Mouse (Mus musculus): ENCODE results near the gene Yars. TPM values are rescaled to one million over a fixed set of nuclear protein-coding genes. Genes with fewer than 3 reads are reported as not detected.

Gene Yars
- polyA plus RNA-seq, 1 experiment = 16.3 TPM

DNA sequence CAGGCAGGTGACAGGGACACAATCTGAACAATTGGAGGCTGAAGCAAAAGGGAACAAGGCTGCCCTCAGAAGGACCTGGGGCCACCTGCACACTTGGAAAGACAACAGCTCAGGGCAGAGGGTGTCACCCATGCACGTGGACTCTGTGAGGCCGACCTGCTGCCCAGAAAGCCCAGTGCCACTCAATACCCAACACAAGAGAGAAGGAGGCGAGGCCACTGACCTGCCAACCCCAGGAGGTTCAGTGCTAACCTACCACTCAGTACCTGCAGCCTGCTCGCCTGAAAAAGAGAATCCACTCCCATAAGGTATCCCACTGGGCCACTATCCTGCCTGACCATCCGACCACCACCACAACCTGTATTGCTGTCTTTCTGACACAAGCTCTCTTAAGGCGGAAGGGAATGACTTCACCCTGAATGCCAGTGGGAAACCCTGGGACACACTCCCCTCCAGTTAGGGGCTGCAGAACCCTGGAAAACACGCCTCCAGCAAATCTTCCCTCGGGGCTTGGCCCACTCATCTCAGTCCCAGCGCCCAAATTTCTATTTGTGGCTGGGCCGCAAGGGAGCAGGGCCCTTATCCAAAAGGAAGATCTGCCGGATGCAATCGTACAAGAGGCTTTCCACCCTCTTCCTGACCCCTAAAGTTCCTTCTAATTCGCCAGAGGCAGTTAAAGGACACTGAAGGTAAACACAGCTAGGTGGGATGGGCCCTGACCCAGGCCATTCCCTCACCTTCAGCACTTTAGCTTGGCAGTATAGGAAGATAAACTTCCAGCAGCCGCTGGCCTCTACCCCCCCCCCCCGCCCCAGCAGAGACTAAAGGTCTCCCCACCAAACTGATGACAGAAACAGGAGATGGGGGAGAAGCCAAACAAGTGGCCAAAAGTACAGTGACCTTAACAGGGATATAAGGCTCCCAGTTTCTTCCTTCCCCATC is 57.1 kb downstream of the Yars start:
- Histone ChIP-seq H3K4me3 (ENCODE audit: insufficient read depth, low read depth, low read length) (peak overlapping the region; percentile 76), H3K27ac (ENCODE audit: insufficient read depth, low read depth, low read length) (peak overlapping the region; percentile 61), H3K27me3 (replicated peaks; ENCODE audit: control insufficient read depth, insufficient read depth, low read length) (no peaks in the 10 kb centered on the region), H3K36me3 (ENCODE audit: control insufficient read depth, insufficient read depth, low read length) (no peaks in the 10 kb centered on the region), H3K4me1 (ENCODE audit: control insufficient read depth, insufficient read depth, low read length) (peaks cover 32% of the 10 kb centered on the region)
- TF ChIP-seq POLR2A (IDR thresholded peaks at IDR 0.05; ENCODE audit: low read depth, low read length) (no peak), CTCF (conservative IDR thresholded peaks at IDR 0.05; ENCODE audit: insufficient read depth, insufficient read length, low read depth, low read length) (no peak)
- 33% methylated on average over 15 of the region's 15 CpGs for WGBS
- peak; percentile 52 for DNase-seq

- Histone ChIP-seq H3K36me3 (ENCODE audit: control insufficient read depth, insufficient read depth, low read length) (no peaks in the 10 kb centered on the region), H3K27me3 (replicated peaks; ENCODE audit: control insufficient read depth, insufficient read depth, low read length) (no peaks in the 10 kb centered on the region), H3K4me1 (ENCODE audit: control insufficient read depth, insufficient read depth, low read length) (peaks cover 35% of the 10 kb centered on the region), H3K4me3 (ENCODE audit: insufficient read depth, low read depth, low read length) (peak overlapping the region; percentile 76), H3K27ac (ENCODE audit: insufficient read depth, low read depth, low read length) (peak overlapping the region; percentile 88)
- WGBS = 9% methylated on average over 24 of the region's 24 CpGs
- TF ChIP-seq POLR2A (IDR thresholded peaks at IDR 0.05; ENCODE audit: low read depth, low read length) = no peak
- no peak for TF ChIP-seq CTCF (conservative IDR thresholded peaks at IDR 0.05; ENCODE audit: insufficient read depth, insufficient read length, low read depth, low read length)
- peak; percentile 52 for DNase-seq
Measured at GRCm38 (mm10) chr4:129247381-129248242, 58.1 kb downstream of the Yars start.

DNA sequence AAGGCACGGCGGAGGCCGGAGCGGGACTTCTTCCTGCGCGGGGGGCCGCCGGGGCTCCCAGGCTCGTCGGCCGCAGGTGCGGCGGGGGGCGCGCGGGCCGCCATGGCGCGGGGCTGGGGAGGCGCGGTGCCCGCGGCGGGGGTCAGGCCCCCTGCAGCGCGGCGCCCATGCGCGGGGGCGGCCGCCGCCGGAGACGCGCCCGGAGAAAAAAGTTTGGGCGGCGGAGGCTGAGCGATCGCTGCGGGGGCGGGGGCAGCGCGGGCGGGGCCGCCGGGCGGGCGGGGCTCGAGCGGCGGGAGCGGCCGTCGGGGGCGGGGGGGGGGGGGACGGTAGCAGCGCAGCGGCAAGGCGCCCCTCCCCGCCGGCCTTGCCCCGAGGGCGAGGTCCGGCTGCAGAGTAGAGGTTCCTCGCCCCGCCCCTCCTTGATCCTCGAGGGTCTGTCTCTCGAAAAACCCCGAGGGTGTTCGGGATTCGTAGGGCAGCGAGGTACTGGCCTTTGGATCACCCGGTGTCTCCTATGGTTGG is 58.7 kb downstream of the Yars start:
- under 1% methylated on average over 64 of the region's 74 CpGs for WGBS
- TF ChIP-seq CTCF (conservative IDR thresholded peaks at IDR 0.05; ENCODE audit: insufficient read depth, insufficient read length, low read depth, low read length) (no peak), POLR2A (IDR thresholded peaks at IDR 0.05; ENCODE audit: low read depth, low read length) (no peak)
- H3K27me3 ChIP-seq (replicated peaks; ENCODE audit: control insufficient read depth, insufficient read depth, low read length) = no peaks in the 10 kb centered on the region
- peak overlapping the region; percentile 76 for H3K4me3 ChIP-seq (ENCODE audit: insufficient read depth, low read depth, low read length)
- peaks cover 35% of the 10 kb centered on the region for H3K4me1 ChIP-seq (ENCODE audit: control insufficient read depth, insufficient read depth, low read length)
- DNase-seq = peak; percentile 49
- peak overlapping the region; percentile 88 for H3K27ac ChIP-seq (ENCODE audit: insufficient read depth, low read depth, low read length)
- H3K36me3 ChIP-seq (ENCODE audit: control insufficient read depth, insufficient read depth, low read length) = no peaks in the 10 kb centered on the region

DNA sequence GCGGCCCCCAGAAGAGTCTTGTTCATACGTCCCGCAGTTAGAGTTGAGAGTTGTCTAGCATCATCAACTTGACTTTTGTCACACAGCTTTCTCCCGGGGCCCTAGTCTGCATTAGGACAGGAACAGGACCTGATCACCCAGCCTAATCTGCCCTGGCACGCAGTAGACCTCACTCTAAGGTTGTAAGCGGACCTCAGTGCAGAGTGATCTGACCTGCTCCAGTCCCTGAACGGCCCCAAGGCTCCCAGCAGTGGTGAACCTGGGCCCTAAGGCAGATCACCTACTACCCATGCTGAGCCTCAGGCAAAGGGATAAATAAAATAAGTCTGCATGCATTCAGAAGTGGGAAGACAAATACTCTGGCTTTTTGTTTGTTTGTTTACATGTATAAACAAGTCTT is 59.7 kb downstream of the Yars start:
- no peak for DNase-seq
- TF ChIP-seq CTCF (conservative IDR thresholded peaks at IDR 0.05; ENCODE audit: insufficient read depth, insufficient read length, low read depth, low read length) (no peak), POLR2A (IDR thresholded peaks at IDR 0.05; ENCODE audit: low read depth, low read length) (no peak)
- H3K4me3 ChIP-seq (ENCODE audit: insufficient read depth, low read depth, low read length) = no peak overlapping the region
- 68% methylated on average over 7 of the region's 7 CpGs for WGBS
- H3K27me3 ChIP-seq (replicated peaks; ENCODE audit: control insufficient read depth, insufficient read depth, low read length) = no peaks in the 10 kb centered on the region
- no peaks in the 10 kb centered on the region for H3K36me3 ChIP-seq (ENCODE audit: control insufficient read depth, insufficient read depth, low read length)
- peaks cover 35% of the 10 kb centered on the region for H3K4me1 ChIP-seq (ENCODE audit: control insufficient read depth, insufficient read depth, low read length)
- H3K27ac ChIP-seq (ENCODE audit: insufficient read depth, low read depth, low read length) = peak overlapping the region; percentile 27; the same call in 1 of the 2 replicates

DNA sequence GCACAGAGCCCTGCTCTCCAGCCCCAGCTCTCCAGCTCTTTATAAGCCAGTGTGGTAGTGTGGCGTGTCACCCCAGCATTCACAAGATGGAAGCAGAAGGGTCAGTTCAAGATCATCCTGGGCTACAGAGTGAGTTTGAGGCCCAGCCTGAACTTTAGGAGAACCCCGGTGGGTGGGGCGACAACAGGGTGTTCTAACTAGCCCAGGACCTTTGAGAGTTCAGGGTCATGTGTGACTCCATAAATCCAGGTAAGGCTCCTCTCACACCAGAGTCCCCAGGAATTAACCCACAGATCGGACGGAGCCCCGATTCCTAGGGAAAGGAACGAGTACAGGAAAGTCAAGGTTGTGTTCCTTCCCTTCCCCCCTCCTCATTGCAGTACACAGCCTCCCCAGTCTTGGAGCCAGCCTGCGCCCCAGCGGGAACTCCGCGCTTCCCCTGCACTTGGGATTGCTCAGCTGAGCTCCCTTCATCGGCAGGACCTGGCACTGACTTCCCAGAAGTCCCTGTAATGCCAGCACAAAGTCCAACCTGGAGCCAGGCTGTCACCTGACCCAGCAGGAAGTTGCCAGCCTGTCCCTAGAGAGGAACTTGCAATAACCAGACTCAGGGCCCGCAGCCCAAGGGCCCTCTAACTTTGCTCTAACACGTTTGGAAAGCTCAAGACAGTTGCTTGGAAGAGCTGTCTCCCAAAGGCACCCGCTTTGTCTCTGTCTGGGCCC is 61.4 kb downstream of the Yars start:
- 40% methylated on average over 15 of the region's 15 CpGs for WGBS
- H3K4me1 ChIP-seq (ENCODE audit: control insufficient read depth, insufficient read depth, low read length) = peaks cover 25% of the 10 kb centered on the region
- TF ChIP-seq POLR2A (IDR thresholded peaks at IDR 0.05; ENCODE audit: low read depth, low read length) (peak; percentile 60), CTCF (conservative IDR thresholded peaks at IDR 0.05; ENCODE audit: insufficient read depth, insufficient read length, low read depth, low read length) (no peak)
- H3K4me3 ChIP-seq (ENCODE audit: insufficient read depth, low read depth, low read length) = no peak overlapping the region
- peak overlapping the region; percentile 94 for H3K27ac ChIP-seq (ENCODE audit: insufficient read depth, low read depth, low read length)
- H3K27me3 ChIP-seq (replicated peaks; ENCODE audit: control insufficient read depth, insufficient read depth, low read length) = no peaks in the 10 kb centered on the region
- no peaks in the 10 kb centered on the region for H3K36me3 ChIP-seq (ENCODE audit: control insufficient read depth, insufficient read depth, low read length)
- peak; percentile 96 for DNase-seq

DNA sequence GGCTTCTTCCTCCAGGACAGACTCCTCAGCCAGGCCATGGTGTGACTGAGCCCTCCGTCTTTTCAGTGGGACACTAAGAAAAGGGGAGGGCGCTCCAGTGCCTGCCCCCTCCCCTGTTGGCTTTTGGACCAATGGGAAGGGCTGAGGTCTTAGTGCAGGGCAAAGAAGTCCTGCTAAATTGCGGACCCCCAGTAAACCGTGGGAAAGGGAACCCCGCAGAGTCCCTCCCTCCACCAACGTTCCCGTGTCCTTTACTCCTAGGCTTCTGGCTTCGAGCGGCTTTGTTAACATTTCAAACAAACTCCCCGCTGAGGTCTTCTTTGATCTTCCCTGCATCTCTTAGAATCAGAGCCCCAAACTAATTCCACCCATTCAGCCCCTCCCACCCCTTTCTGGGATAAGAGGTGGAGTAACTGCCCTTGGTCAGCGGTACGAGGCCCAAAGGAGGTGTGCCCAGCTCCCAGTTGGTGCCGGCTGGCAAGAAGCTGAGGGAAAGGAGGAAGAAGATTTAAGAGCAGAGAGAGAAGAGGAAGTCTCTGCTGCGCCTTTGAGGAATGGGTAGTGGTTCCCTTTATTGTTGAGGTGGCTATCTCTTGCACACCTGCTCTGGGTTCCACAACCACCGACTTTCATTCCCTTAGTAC is 62.0 kb downstream of the Yars start:
- Histone ChIP-seq H3K4me1 (ENCODE audit: control insufficient read depth, insufficient read depth, low read length) (peaks cover 25% of the 10 kb centered on the region), H3K36me3 (ENCODE audit: control insufficient read depth, insufficient read depth, low read length) (no peaks in the 10 kb centered on the region), H3K4me3 (ENCODE audit: insufficient read depth, low read depth, low read length) (no peak overlapping the region), H3K27me3 (replicated peaks; ENCODE audit: control insufficient read depth, insufficient read depth, low read length) (no peaks in the 10 kb centered on the region), H3K27ac (ENCODE audit: insufficient read depth, low read depth, low read length) (peak overlapping the region; percentile 94)
- no peak for TF ChIP-seq CTCF (conservative IDR thresholded peaks at IDR 0.05; ENCODE audit: insufficient read depth, insufficient read length, low read depth, low read length)
- TF ChIP-seq POLR2A (IDR thresholded peaks at IDR 0.05; ENCODE audit: low read depth, low read length) = no peak
- DNase-seq = peak; percentile 76
- WGBS = 30% methylated on average over 15 of the region's 15 CpGs

All from kidney, adult 2 months (tissue).